Mouse (Mus musculus) hindbrain, embryonic 14.5 days (tissue): ENCODE data around the gene Cdk10. TPM values are rescaled to one million over a fixed set of nuclear protein-coding genes. Genes with fewer than 3 reads are reported as not detected.
"Not testable (repeated sequence)": the region's sequence is repeated elsewhere in the genome, so short reads cannot be mapped to it uniquely, and the experiment has no call there.

Experiments used
- ATAC-seq: fragments of 200-750 bp; cut with Nextera tagmentation; 2 replicates; pipeline ENCODE4 v1.8.0; 2017; ENCODE audit warnings: moderate number of reproducible peaks, mild to moderate bottlenecking, moderate TSS enrichment, moderate library complexity; ENCODE audit not compliant: low FRiP score
- DNase-seq: peaks from one replicate; pipeline ENCODE4 v3.0.0-alpha.2; 2015; ENCODE audit warnings: low spot score
- H3K27ac ChIP-seq: fragments of 300-500 bp; sonication (generic); 2 replicates; pipeline ENCODE4 v1.5.1; 2014; ENCODE audit warnings: mild to moderate bottlenecking, moderate library complexity
- H3K27me3 ChIP-seq: fragments of 300-500 bp; sonication (generic); 2 replicates; pipeline ENCODE4 v1.6.1; 2014; ENCODE audit warnings: mild to moderate bottlenecking, low read length, mixed read lengths; ENCODE audit not compliant: control insufficient read depth, insufficient read depth
- H3K36me3 ChIP-seq: fragments of 300-500 bp; sonication (generic); replicated peaks from 2 replicates; pipeline ENCODE4 v1.6.1; 2014; ENCODE audit not compliant: control insufficient read depth, insufficient read depth
- H3K4me1 ChIP-seq: fragments of 300-500 bp; sonication (generic); replicated peaks from 2 replicates; pipeline ENCODE4 v1.6.1; 2014; ENCODE audit warnings: antibody characterized with exemption, low read length, mixed read lengths; ENCODE audit not compliant: control insufficient read depth, insufficient read depth
- H3K4me2 ChIP-seq: fragments of 300-500 bp; sonication (generic); replicated peaks from 2 replicates; pipeline ENCODE4 v1.6.1; 2014; ENCODE audit warnings: mild to moderate bottlenecking, moderate library complexity
- H3K4me3 ChIP-seq: fragments of 300-500 bp; sonication (generic); replicated peaks from 2 replicates; pipeline ENCODE4 v1.5.1; 2014; ENCODE audit warnings: mild to moderate bottlenecking, low read length
- H3K9ac ChIP-seq: fragments of 300-500 bp; sonication (generic); 2 replicates; pipeline ENCODE4 v1.6.1; 2014
- H3K9me3 ChIP-seq: fragments of 300-500 bp; sonication (generic); 2 replicates; pipeline ENCODE4 v1.6.1; 2016; ENCODE audit warnings: low read length; ENCODE audit not compliant: control insufficient read depth
- WGBS: fragments of 180-500 bp; shearing (Covaris S2); extraction: QIAGEN DNeasy Blood & Tissue Kit; methylation state at CpG from one replicate; pipeline ENCODE4 v1.1.7; 2014; 5-methylcytosine and 5-hydroxymethylcytosine counted together
- polyA plus RNA-seq: library from polyadenylated mRNA; unstranded; fragments of >200 nt; fragmentation: Nextera tagmentation; extraction: Ambion mirVana; gene quantifications from 2 replicates; pipeline ENCODE4 v1.2.1, GENCODE M21; 2014

Cdk10 gene
- polyA plus RNA-seq: 42.9 and 44.1 TPM in 2 replicates

DNA sequence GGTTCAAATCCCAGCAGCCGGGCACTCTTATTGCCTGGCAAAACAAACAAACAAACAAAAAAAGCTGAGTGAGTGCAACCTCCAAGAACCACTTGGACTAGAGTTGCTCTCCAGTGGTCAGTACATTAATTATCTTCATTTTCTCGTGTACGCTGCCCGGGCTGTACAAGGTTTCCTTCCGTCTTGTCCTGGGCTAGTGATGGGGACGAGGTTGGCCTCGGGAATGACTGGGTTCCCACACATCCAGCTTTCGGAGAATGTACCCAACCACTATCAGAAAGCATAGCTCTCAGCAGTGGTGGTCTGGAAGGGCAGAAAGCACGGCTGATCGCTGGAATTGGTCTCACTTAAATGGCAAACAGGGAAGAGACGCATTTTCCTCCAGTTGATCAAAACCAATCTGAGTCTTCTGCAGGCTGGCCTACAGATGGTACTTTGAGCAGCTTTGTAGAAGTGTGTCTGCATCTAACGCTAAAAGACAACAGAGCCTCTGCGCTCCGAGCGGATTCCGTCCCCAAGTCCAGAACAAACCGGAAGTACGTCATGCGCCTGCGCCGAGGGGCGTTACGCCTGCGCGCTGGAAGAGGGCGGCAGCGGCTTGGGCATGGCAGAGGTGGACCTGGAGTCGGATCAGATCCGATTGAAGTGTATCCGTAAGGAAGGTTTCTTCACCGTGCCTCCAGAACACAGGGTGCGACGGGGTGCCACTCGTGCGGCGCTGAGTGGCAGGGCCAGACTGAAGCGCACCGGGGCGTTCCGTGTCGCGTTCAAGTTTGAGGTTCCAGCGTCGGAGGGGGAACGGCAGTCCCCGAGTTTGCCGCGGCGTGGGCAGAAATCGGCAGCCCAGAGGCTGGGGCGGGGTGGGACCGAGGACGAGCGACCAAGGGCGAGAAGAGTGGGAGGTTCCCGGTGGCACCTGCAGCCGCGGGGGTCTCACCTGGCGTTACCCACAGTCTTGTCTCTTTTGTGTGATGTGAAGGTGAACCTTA, at the start of gene Cdk10:
TSS of gene Cdk10 (plus strand) at position 565 of the 989 bp plus-strand sequence.
- peak; percentile 90 for ATAC-seq
- peak; percentile 98 for DNase-seq
- Histone ChIP-seq H3K27ac (peak within 1 kb of the TSS; percentile 81), H3K4me1 (peaks cover 17% of the 10 kb centered on the region), H3K4me3 (peak within 1 kb of the TSS; percentile 70), H3K9me3 (no peaks in the 10 kb centered on the region), H3K4me2 (peak within 1 kb of the TSS; percentile 92), H3K27me3 (no peaks in the 10 kb centered on the region), H3K9ac (peak within 1 kb of the TSS; percentile 89), H3K36me3 (peaks cover 31% of the 10 kb centered on the region)
- WGBS: 4% methylated on average over 59 of the region's 59 CpGs

DNA sequence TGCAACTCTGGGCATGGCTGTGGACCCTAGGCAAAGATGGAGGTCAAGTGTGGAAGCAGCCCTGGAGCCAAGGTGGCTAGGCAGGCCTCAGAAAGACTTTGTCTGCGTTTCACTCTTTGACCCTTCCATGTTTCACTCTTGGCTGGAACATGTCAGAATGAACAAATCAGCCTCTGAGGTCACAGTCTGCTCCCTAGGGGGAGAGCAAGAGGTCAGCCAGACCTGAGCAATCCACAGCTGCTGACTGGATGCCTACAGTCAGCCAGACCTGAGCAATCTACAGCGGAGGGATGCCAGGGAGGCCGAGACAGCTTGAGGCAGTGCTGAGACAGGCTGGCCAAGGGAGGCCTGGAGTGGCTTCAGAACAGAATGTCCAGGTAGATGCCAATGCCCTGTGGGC, 43.3 kb upstream of the Cdk10 start:
- no peak overlapping the region for H3K4me2 ChIP-seq
- 58% methylated on average over 3 of the region's 3 CpGs for WGBS
- ATAC-seq: no peak

DNA sequence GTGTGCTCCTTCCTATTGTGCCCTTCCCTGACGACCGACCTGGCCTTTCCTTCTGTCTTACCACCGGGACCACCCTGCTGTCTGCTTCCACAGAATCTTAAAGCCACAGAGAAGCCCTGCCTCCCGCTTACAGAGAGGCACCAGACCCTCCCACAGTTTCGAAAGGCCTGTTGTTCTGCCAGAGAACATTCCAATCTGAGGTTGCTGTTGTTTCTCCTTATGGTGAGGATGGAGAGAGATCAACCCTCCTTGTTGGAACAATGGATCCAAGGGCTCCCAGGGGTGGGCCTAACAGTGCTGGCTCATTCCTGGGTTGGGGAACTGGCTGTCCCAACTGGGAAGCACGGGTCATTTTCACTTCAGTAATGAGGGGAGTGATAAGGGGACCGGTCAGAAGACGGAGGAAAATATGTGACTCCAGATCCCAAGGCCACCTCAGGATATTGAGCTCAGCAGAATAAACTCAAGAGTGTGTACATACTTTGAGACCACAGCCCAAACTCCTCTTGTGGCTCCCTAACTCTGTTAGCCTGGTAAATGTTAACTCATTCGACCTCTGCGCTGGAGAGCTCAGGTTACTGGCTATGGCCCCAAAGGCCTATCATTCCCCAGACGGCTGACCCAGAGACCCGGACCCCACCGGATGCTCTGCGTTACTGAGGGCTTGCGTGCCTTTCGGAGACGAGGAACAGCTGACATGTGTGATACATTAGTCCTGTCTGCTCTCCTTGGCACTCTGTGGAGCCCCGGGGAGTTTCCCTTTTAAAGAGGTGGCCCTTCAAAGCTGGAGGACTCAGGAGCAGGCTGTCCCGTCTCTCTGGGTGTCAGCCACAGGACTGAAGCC, 38.9 kb upstream of the Cdk10 start, which contains the start of gene Dpep1:
TSS of gene Dpep1 (plus strand) at position 677 of the 844 bp plus-strand sequence.
- Histone ChIP-seq H3K9me3 (no peaks in the 10 kb centered on the region), H3K4me3 (no peak within 1 kb of the TSS), H3K4me2 (no peak within 1 kb of the TSS), H3K27ac (no peak within 1 kb of the TSS), H3K36me3 (no peaks in the 10 kb centered on the region), H3K9ac (no peak within 1 kb of the TSS), H3K4me1 (no peaks in the 10 kb centered on the region), H3K27me3 (no peaks in the 10 kb centered on the region)
- no peak for DNase-seq
- WGBS: 51% methylated on average over 19 of the region's 19 CpGs
- ATAC-seq: no peak

More for the DNA sequence above, 43.3 kb upstream of the Cdk10 start:
- Histone ChIP-seq H3K36me3 (no peaks in the 10 kb centered on the region), H3K4me3 (no peak overlapping the region), H3K9ac (no peak overlapping the region), H3K9me3 (peaks cover 7% of the 10 kb centered on the region; the same call in 1 of the 2 replicates), H3K27ac (no peak overlapping the region), H3K4me1 (no peaks in the 10 kb centered on the region), H3K27me3 (no peaks in the 10 kb centered on the region)
- DNase-seq: no peak

- no peak for DNase-seq
- 88% methylated on average over 2 of the region's 2 CpGs for WGBS
- no peak overlapping the region for H3K27ac ChIP-seq
- H3K27me3 ChIP-seq: no peaks in the 10 kb centered on the region
- no peaks in the 10 kb centered on the region for H3K36me3 ChIP-seq
- no peak overlapping the region for H3K9ac ChIP-seq
- no peak overlapping the region for H3K4me2 ChIP-seq
- no peak for ATAC-seq
- no peaks in the 10 kb centered on the region for H3K4me1 ChIP-seq
- H3K4me3 ChIP-seq: no peak overlapping the region
- H3K9me3 ChIP-seq: no peaks in the 10 kb centered on the region
These were observed 36.6 kb upstream of the Cdk10 start for GRCm38 (mm10) chr8:123188006-123188405.

GRCm38 (mm10) chr8:123188841-123189240, 35.8 kb upstream of the Cdk10 start:
- H3K27me3 ChIP-seq: no peaks in the 10 kb centered on the region
- H3K36me3 ChIP-seq: no peaks in the 10 kb centered on the region
- H3K4me2 ChIP-seq: no peak overlapping the region
- no peak for DNase-seq
- H3K9me3 ChIP-seq: no peaks in the 10 kb centered on the region
- H3K9ac ChIP-seq: no peak overlapping the region
- no peak overlapping the region for H3K4me3 ChIP-seq
- no peak for ATAC-seq
- no peaks in the 10 kb centered on the region for H3K4me1 ChIP-seq
- 75% methylated on average over 7 of the region's 7 CpGs for WGBS
- H3K27ac ChIP-seq: no peak overlapping the region

- ATAC-seq: no peak
These were observed 34.0 kb upstream of the Cdk10 start for GRCm38 (mm10) chr8:123190678-123191077.

GRCm38 (mm10) chr8:123191908-123192307, 32.7 kb upstream of the Cdk10 start:
- WGBS: 69% methylated on average over 7 of the region's 8 CpGs
- H3K9ac ChIP-seq: no peak overlapping the region
- no peak overlapping the region for H3K4me2 ChIP-seq
- H3K4me3 ChIP-seq: no peak overlapping the region
- ATAC-seq (no peak), DNase-seq (no peak)
- H3K4me1 ChIP-seq: no peaks in the 10 kb centered on the region
- no peaks in the 10 kb centered on the region for H3K36me3 ChIP-seq
- no peaks in the 10 kb centered on the region for H3K9me3 ChIP-seq
- no peaks in the 10 kb centered on the region for H3K27me3 ChIP-seq
- no peak overlapping the region for H3K27ac ChIP-seq

More at GRCm38 (mm10) chr8:123190678-123191077, 34.0 kb upstream of the Cdk10 start:
- Histone ChIP-seq H3K36me3 (no peaks in the 10 kb centered on the region), H3K27ac (no peak overlapping the region), H3K27me3 (no peaks in the 10 kb centered on the region), H3K9ac (peak overlapping the region; percentile 17; the same call in 1 of the 2 replicates), H3K4me1 (no peaks in the 10 kb centered on the region), H3K9me3 (no peaks in the 10 kb centered on the region), H3K4me2 (no peak overlapping the region), H3K4me3 (no peak overlapping the region)
- 2% methylated on average over 9 of the region's 9 CpGs for WGBS
- DNase-seq: peak; percentile 66

DNA sequence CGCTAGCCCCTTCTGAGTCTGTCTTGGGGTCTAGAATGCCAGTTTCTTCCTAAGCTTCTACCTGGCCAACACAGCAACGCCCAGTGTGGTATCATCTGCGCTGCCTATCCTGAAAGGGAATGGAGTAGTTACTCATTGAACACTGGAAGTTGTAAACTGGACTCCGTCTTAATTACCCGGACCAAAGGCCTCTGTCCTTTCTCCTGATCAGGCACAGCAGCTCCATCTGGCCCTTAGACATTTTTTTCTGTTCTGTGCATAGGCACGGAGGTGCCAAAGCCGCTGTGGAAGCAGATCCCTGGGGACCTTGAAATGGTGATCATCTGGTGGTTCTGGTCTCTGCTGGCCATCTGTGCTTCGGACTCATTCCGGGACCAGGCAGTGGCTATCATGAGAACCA, 30.9 kb upstream of the Cdk10 start:
- H3K36me3 ChIP-seq: no peaks in the 10 kb centered on the region
- no peaks in the 10 kb centered on the region for H3K9me3 ChIP-seq
- DNase-seq: no peak
- no peak for ATAC-seq
- no peak overlapping the region for H3K27ac ChIP-seq
- WGBS: 80% methylated on average over 9 of the region's 9 CpGs
- H3K27me3 ChIP-seq: no peaks in the 10 kb centered on the region
- H3K4me2 ChIP-seq: no peak overlapping the region
- no peak overlapping the region for H3K4me3 ChIP-seq
- no peaks in the 10 kb centered on the region for H3K4me1 ChIP-seq
- H3K9ac ChIP-seq: no peak overlapping the region

- H3K36me3 ChIP-seq, H3K4me2 ChIP-seq, DNase-seq, H3K9ac ChIP-seq, ATAC-seq, H3K27ac ChIP-seq, H3K4me1 ChIP-seq, H3K27me3 ChIP-seq, H3K9me3 ChIP-seq, H3K4me3 ChIP-seq: not testable (repeated sequence)
- WGBS: 82% methylated on average over 5 of the region's 5 CpGs
These were observed 27.6 kb upstream of the Cdk10 start for GRCm38 (mm10) chr8:123197016-123197415.
